Mouse (Mus musculus) central nervous system, embryonic 14 days (tissue): ENCODE results near the gene Igf2bp2. TPM values are rescaled to one million over a fixed set of nuclear protein-coding genes. Genes with fewer than 3 reads are reported as not detected.

Source experiments
- polyA plus RNA-seq: library from polyadenylated mRNA; depleted of rRNA; stranded (reverse); fragments of >200 nt; gene quantifications from 2 replicates; pipeline ENCODE4 v1.2.3, GENCODE M21; 2012; rRNA removed

Gene Igf2bp2
- polyA plus RNA-seq: 34.2 and 35.4 TPM in 2 replicates

DNA sequence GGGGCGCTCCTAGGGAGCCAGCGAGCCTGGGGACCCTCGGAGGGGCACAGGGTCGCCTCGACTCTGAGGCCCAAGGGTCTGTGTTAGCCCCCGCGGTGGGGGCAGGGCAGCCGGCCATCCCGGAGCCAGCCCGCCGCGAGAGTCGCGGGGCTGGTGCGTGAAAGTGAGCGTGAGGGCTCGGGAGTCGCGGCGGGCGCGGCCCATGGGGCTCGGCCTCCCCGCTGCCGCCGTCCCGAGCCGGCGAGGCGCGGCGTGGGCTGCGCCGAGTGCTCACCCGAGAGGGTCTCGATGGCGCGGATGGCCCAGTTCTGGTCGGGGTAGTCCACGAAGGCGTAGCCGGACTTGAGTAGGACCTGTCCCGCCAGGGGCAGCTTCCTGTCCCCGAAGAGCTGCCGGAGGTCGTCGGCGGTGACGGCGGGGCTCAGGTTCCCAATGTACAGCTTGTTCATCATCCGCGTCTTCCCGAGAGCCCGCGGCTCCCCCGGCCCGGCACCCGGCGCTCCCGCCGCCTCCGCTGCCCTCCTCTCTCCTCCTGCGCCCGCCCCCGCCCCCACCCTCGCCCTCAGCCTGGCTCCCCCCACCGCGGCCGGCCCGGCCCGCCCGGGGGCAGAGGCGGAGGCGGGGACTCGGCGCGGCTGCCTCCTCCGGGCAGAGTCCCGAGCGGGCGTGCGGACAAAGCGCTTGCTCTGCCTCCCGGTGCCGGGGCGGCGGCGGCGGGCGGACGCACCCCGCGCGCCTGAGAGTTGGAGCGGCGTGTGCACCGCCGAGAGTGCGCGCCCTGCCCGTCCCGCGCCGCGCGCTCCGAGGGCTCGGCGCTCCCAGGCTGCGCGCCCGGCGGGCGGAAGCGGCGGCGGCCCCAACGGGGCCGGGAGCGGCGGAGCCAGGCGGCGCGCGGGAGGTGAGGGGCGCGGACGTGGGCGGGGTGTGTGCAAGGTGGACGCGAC is at the start of gene Igf2bp2:
Gene Igf2bp2 (minus strand): TSS at position 788 of the 944 bp plus-strand sequence.

DNA sequence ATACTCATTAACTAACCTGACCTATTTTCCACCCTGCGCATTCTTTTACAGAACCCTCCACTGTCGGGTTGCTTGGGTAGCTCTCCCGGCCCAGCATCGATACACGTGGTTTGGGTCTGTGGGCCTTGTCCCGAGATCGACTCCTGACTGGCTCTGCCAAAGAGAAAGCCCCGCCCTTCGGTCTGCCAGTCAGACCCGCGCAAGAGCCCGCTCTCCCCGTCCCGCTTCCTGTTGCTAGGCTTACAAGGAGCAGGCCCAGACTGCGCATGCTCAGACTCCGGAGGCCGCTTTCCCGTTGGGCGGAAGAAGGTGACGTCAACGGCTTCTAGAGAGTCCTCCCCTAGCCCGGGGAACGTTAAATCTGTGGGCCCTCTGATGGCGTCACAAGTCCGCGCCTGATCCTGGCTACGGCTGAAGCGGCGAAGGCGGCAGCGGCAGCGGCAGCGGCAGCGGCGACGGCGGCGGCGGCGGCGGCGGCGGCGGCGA is 154.0 kb downstream of the Igf2bp2 start, which contains the start of gene Senp2:
Gene Senp2 (plus strand): TSS at position 386 of the 486 bp plus-strand sequence.

Other genes with a start within 250 kb of the Igf2bp2 start
- gene Tmem41a, start 215.7 kb downstream of the Igf2bp2 start, polyA plus RNA-seq: 23.3 and 27.3 TPM in 2 replicates
- gene Liph, start 167.6 kb downstream of the Igf2bp2 start, polyA plus RNA-seq: 0.34 and 0.44 TPM in 2 replicates
- gene Senp2, start 153.8 kb downstream of the Igf2bp2 start, polyA plus RNA-seq: 40.5 and 43.3 TPM in 2 replicates
- 178 and 207 TPM in 2 replicates for gene Tra2b, start 102.7 kb upstream of the Igf2bp2 start, polyA plus RNA-seq